Mouse (Mus musculus): Measurements from ENCODE around the gene Casc1. TPM values are rescaled to one million over a fixed set of nuclear protein-coding genes. Genes with fewer than 3 reads are reported as not detected.

Gene Casc1
- polyA plus RNA-seq, 1 experiment from 2014 or later: 0.32 TPM

DNA sequence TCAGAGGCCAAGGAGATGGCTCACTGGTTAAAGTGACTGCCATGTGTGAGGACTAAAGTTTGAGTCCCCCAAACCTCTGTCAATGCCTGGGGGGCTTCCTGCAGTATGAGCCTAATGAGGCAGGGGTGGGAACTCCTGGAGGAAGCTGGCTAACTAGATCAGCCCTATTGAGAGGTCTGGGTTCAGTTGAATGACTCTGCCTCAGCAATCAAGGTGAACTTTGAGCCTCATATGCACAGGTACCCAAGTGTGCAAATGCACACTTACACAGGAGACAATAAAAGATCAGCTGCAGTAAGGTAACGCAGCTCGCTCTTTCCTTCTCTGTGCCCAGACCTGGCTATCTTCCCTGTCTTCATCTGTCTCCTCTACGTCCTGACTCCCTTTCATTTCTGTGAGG lies 17.8 kb downstream of the Casc1 start:
- Histone ChIP-seq H3K4me1 (no peaks in the 10 kb centered on the region), H3K27me3 (replicated peaks; ENCODE audit: low read depth, poor library complexity, severe bottlenecking) (no peaks in the 10 kb centered on the region), H3K36me3 (replicated peaks) (no peaks in the 10 kb centered on the region), H3K4me3 (no peak overlapping the region), H3K27ac (replicated peaks) (no peak overlapping the region), H3K9me3 (no peaks in the 10 kb centered on the region)
- 90% methylated on average over 3 of the region's 3 CpGs for WGBS
- no peak for DNase-seq (ENCODE audit: low spot score)

DNA sequence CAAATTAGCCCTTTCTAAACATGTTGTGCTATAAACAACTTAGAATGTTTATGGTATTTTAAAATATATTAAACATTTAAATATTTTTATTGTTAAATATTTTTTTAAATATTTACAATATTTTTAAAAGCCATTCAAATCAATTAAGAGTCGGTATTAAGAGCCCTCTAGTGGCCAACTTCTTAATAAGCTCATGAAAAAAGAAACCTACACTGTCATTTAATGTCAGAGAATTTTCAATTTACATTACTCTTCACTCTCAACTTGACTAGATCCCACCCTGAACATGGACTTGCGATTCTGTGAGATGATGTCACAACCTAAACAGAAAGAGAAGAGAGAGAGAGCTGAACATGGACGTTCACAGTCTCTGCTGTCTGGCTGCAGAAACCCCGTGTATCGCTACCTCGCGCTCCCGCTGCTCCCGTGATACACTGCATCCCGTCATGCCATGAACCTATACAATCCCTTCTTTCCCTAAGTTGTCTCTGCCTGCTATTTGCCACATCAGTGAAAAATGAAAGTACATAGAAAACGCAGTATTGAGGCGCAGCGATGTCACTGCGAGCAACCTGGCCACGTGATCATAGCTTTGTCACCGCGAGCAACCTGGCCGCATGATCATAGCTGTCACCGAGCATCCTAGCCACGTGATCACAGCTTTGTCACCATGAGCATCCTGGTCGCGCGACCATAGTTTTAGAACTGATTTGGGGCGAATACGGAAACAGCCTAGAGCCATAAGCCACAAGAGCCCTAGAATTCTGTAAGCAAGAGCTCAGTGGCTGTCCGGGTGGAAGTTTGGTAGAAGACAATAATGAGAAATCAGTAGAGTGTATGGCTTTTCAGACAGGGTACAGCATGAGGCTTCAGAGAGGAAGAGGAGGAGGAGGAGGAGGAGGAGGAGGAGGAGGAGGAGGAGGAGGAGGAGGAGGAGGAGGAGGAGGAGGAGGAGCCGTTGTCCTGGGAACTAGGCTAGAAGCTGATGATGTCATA lies 23.4 kb downstream of the Casc1 start:
- peak overlapping the region; percentile 43 for H3K4me3 ChIP-seq
- H3K36me3 ChIP-seq (replicated peaks): no peaks in the 10 kb centered on the region
- no peak overlapping the region for H3K27ac ChIP-seq (replicated peaks)
- H3K9me3 ChIP-seq: no peaks in the 10 kb centered on the region
- H3K4me1 ChIP-seq: no peaks in the 10 kb centered on the region
- DNase-seq (ENCODE audit: low spot score): peak; percentile 43
- no peaks in the 10 kb centered on the region for H3K27me3 ChIP-seq (replicated peaks; ENCODE audit: low read depth, poor library complexity, severe bottlenecking)
- WGBS: 58% methylated on average over 27 of the region's 27 CpGs

DNA sequence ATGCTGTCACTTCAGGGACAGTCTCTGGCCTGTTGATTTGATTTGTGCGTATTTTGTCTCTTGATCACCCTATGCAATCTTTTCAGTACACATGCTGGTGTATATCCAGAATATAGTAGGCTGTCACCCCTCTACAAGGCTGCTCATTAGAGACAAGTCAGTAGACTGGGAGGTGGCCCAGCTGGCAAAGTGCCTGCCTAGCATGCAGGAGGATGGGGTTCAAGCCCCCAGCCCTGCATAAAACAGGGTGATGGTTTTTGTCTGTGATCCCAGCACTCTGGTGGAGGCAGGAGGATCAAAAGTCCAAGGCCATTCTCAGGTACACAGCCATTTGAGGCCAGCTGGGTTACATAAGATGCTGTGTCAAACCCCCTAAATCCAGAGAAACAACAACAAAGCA lies 24.7 kb downstream of the Casc1 start:
- DNase-seq (ENCODE audit: low spot score): no peak
- 90% methylated on average over 1 of the region's 1 CpGs for WGBS
- Histone ChIP-seq H3K9me3 (no peaks in the 10 kb centered on the region), H3K4me1 (no peaks in the 10 kb centered on the region), H3K27ac (replicated peaks) (no peak overlapping the region), H3K27me3 (replicated peaks; ENCODE audit: low read depth, poor library complexity, severe bottlenecking) (no peaks in the 10 kb centered on the region), H3K36me3 (replicated peaks) (no peaks in the 10 kb centered on the region), H3K4me3 (no peak overlapping the region)

- Histone ChIP-seq H3K27ac (replicated peaks) (no peak overlapping the region), H3K36me3 (replicated peaks) (no peaks in the 10 kb centered on the region)
- DNase-seq (ENCODE audit: low spot score): no peak
These were observed 28.8 kb downstream of the Casc1 start for GRCm38 (mm10) chr6:145182044-145182443.

GRCm38 (mm10) chr6:145179665-145180064 lies 31.1 kb downstream of the Casc1 start:
- H3K27me3 ChIP-seq (replicated peaks; ENCODE audit: low read depth, poor library complexity, severe bottlenecking): peaks cover 42% of the 10 kb centered on the region
- no peaks in the 10 kb centered on the region for H3K9me3 ChIP-seq
- no peaks in the 10 kb centered on the region for H3K36me3 ChIP-seq (replicated peaks)
- peak; percentile 72 for DNase-seq (ENCODE audit: low spot score)
- H3K4me3 ChIP-seq: no peak overlapping the region
- 28% methylated on average over 6 of the region's 6 CpGs for WGBS
- no peak overlapping the region for H3K27ac ChIP-seq (replicated peaks)
- peaks cover 31% of the 10 kb centered on the region for H3K4me1 ChIP-seq

More at GRCm38 (mm10) chr6:145182044-145182443, 28.8 kb downstream of the Casc1 start:
- Histone ChIP-seq H3K4me1 (peaks cover 12% of the 10 kb centered on the region; the same call in 1 of the 2 replicates), H3K4me3 (no peak overlapping the region), H3K27me3 (replicated peaks; ENCODE audit: low read depth, poor library complexity, severe bottlenecking) (peaks cover 18% of the 10 kb centered on the region), H3K9me3 (no peaks in the 10 kb centered on the region)
- 79% methylated on average over 8 of the region's 8 CpGs for WGBS

- Histone ChIP-seq H3K9me3 (no peaks in the 10 kb centered on the region), H3K4me1 (peaks cover 53% of the 10 kb centered on the region), H3K36me3 (replicated peaks) (no peaks in the 10 kb centered on the region), H3K27me3 (replicated peaks; ENCODE audit: low read depth, poor library complexity, severe bottlenecking) (peaks cover 65% of the 10 kb centered on the region), H3K4me3 (no peak overlapping the region), H3K27ac (replicated peaks) (no peak overlapping the region)
- WGBS: 45% methylated on average over 10 of the region's 10 CpGs
- DNase-seq (ENCODE audit: low spot score): no peak
These were observed 34.3 kb downstream of the Casc1 start for GRCm38 (mm10) chr6:145176474-145176873.

- DNase-seq (ENCODE audit: low spot score): no peak
- Histone ChIP-seq H3K4me1 (peaks cover 53% of the 10 kb centered on the region), H3K27ac (replicated peaks) (no peak overlapping the region), H3K4me3 (no peak overlapping the region), H3K27me3 (replicated peaks; ENCODE audit: low read depth, poor library complexity, severe bottlenecking) (peaks cover 66% of the 10 kb centered on the region), H3K36me3 (replicated peaks) (no peaks in the 10 kb centered on the region), H3K9me3 (no peaks in the 10 kb centered on the region)
- 36% methylated on average over 9 of the region's 9 CpGs for whole genome bisulfite sequencing
These were observed 35.2 kb downstream of the Casc1 start for GRCm38 (mm10) chr6:145175571-145175981.

- Histone ChIP-seq H3K4me3 (peak overlapping the region; percentile 37), H3K27me3 (replicated peaks; ENCODE audit: low read depth, poor library complexity, severe bottlenecking) (peaks cover 64% of the 10 kb centered on the region), H3K9me3 (no peaks in the 10 kb centered on the region), H3K27ac (replicated peaks) (peak overlapping the region; percentile 70), H3K4me1 (peaks cover 48% of the 10 kb centered on the region), H3K36me3 (replicated peaks) (no peaks in the 10 kb centered on the region)
- DNase-seq (ENCODE audit: low spot score): peak; percentile 74
- 4% methylated on average over 11 of the region's 11 CpGs for WGBS
These were observed 37.0 kb downstream of the Casc1 start for GRCm38 (mm10) chr6:145173781-145174191.

- no peak for DNase-seq (ENCODE audit: low spot score)
- 84% methylated on average over 14 of the region's 14 CpGs for WGBS
These were observed 38.8 kb downstream of the Casc1 start for GRCm38 (mm10) chr6:145171892-145172606.

GRCm38 (mm10) chr6:145160581-145160980 lies 50.2 kb downstream of the Casc1 start:
- WGBS: 61% methylated on average over 5 of the region's 5 CpGs

More at GRCm38 (mm10) chr6:145171892-145172606, 38.8 kb downstream of the Casc1 start:
- H3K36me3 ChIP-seq (replicated peaks): no peaks in the 10 kb centered on the region
- peaks cover 41% of the 10 kb centered on the region for H3K4me1 ChIP-seq
- H3K27me3 ChIP-seq (replicated peaks; ENCODE audit: low read depth, poor library complexity, severe bottlenecking): peaks cover 50% of the 10 kb centered on the region
- no peak overlapping the region for H3K4me3 ChIP-seq
- no peaks in the 10 kb centered on the region for H3K9me3 ChIP-seq
- no peak overlapping the region for H3K27ac ChIP-seq (replicated peaks)

DNA sequence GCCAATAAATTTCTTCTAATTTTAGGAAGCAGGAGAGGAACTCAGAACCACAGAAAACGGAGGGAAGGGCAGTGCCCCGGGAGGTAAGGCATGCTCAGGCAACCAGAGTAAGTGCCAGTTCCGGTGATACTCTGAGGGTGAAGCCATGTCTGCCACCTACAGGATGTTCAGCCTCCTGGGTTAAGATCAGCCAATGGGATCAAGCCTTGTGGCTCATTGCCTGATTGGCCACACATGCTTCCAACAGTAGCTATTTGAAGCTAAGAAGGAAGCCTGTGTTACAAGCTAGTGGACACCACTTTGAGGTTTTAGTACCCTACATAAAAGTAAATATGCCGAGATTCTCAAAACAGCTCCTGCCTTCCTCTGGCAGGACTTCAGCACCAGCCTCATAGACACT lies 52.2 kb downstream of the Casc1 start:
- Histone ChIP-seq H3K4me1 (no peaks in the 10 kb centered on the region), H3K9me3 (no peaks in the 10 kb centered on the region), H3K36me3 (replicated peaks) (no peaks in the 10 kb centered on the region), H3K27me3 (replicated peaks; ENCODE audit: low read depth, poor library complexity, severe bottlenecking) (no peaks in the 10 kb centered on the region), H3K4me3 (no peak overlapping the region), H3K27ac (replicated peaks) (no peak overlapping the region)
- 74% methylated on average over 4 of the region's 4 CpGs for WGBS
- DNase-seq (ENCODE audit: low spot score): no peak

More at GRCm38 (mm10) chr6:145160581-145160980, 50.2 kb downstream of the Casc1 start:
- Histone ChIP-seq H3K4me1 (no peaks in the 10 kb centered on the region), H3K27ac (replicated peaks) (no peak overlapping the region), H3K27me3 (replicated peaks; ENCODE audit: low read depth, poor library complexity, severe bottlenecking) (no peaks in the 10 kb centered on the region), H3K36me3 (replicated peaks) (no peaks in the 10 kb centered on the region), H3K9me3 (no peaks in the 10 kb centered on the region), H3K4me3 (no peak overlapping the region)
- no peak for DNase-seq (ENCODE audit: low spot score)

- Histone ChIP-seq H3K9me3 (no peaks in the 10 kb centered on the region), H3K27ac (replicated peaks) (no peak overlapping the region), H3K27me3 (replicated peaks; ENCODE audit: low read depth, poor library complexity, severe bottlenecking) (0 out of 2 replicates have a peak, but pooled peaks cover 3% of the 10 kb centered on the region), H3K4me3 (no peak overlapping the region), H3K36me3 (replicated peaks) (no peaks in the 10 kb centered on the region), H3K4me1 (peaks cover 11% of the 10 kb centered on the region)
- WGBS: 58% methylated on average over 9 of the region's 9 CpGs
- no peak for DNase-seq (ENCODE audit: low spot score)
These were observed 61.8 kb downstream of the Casc1 start for GRCm38 (mm10) chr6:145149054-145149453.
